Mouse (Mus musculus) brain, adult 2 months (tissue): ENCODE data around the gene Dcdc2b.

Experiments
- DNase-seq: peaks from one replicate; pipeline ENCODE4 v3.0.0; 2011; ENCODE audit warnings: low read depth, low spot score

The Dcdc2b gene

DNA sequence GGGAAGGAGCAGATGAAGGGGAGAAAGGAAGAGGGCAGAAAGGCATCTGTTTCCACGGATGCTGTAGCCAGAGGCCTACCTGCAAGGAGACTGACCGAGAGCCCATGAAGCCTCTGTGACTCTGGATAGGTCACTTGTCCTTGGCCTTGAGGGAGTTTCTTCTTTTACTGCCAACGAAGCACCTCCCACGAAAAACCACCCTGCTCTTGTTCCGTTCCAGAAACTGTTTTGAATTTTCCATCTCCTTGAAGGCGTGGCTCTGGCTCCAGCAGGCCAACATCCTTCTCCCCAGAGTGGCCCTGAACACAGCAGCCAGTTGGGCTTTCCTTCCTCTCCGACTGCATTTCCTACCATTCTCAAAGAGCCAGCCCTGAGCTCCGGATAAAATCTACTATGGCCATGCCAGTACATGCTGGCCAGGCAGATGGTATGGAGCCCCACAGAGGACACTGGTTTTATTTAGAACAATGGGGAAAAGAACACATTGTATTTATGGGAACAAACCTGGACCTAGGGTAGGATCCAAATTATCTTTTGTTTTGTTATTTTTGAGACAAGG lies 7.3 kb upstream of the Dcdc2b start:
- peak; percentile 93 for DNase-seq

DNA sequence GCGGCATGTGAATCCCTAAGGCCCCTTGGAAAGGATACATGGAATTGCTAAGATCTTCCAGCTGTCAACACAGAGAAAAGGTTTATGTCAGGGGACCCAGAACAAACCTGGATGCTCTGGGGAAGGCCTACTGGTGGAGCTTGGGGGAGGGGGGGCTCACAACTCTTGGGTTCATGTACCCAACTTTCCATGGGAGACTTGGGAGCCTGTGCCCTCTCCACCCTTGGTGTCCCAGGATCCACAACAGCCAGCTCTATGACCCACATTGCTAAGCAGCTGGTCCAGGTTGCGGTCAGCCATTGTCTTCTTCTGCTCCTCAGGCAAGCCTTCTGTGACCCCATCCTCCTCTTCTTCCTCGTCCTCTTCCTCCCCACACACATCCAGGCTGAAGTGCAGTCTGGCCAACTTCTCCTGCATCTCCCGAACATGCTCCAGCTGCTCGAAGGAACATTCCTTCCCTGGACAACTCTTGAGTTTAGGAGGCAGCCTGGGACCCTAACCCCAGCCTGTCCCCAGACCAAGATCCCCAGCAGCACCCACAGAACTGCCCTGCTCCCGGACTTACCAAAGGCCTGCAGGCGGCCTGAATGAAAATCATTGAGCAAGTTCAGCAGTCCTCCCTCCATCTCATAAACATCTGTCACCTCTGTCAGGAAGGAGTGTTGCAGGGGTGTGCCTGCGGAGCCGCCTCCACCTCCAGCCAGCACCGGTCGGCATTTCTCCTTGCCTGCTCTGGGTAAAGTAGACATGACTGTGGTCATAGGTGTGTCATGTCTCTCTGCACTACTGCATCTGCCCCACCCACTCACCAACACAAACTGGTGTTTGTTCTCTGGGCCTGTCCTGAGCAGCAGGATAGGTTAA lies 6.6 kb upstream of the Dcdc2b start:
- no peak for DNase-seq

DNA sequence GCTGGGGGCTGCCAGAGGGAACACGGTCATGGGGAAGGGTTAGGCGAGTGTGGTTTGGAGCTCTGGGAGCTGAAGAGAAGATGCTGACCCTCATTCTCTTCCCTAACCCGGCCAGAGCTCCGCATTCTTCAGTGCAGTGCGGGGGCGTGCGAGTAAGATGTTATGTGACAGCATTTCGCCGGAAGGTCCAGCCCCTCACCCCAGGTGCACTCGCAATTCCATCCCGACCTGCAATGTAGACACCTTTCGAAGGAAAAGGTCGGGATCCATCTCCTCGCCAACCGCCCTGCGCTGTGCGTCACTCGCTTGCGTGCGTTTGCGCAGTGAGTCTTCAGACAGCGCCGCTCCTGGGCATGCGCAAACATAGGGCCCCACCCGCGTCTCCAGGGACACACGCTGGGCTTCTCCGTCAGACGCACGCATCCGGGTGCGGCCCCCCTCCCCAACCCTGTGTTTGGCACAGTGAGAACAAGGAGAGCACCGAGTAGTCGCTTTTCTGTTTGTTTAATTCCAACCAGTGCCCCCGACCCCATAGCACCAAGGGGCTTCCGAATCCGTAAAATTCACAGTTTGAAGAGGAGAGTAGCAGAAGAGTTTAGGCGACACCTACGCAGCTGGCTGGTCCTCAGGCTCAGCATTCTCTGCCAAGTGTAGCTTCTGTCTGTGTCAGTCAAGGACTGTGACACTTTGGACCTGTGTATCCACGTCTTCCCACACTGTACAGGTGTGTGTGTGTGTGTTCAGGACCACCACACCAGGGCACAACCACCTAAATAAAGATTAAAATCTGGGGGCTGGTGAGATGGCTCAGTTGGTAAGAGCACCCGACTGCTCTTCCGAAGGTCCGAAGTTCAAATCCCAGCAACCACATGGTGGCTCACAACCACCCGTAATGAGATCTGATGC lies 5.0 kb upstream of the Dcdc2b start, which contains the start of gene Iqcc:
Gene Iqcc (minus strand): TSS at position 314 of the 906 bp plus-strand sequence.
- DNase-seq: peak; percentile 98

DNA sequence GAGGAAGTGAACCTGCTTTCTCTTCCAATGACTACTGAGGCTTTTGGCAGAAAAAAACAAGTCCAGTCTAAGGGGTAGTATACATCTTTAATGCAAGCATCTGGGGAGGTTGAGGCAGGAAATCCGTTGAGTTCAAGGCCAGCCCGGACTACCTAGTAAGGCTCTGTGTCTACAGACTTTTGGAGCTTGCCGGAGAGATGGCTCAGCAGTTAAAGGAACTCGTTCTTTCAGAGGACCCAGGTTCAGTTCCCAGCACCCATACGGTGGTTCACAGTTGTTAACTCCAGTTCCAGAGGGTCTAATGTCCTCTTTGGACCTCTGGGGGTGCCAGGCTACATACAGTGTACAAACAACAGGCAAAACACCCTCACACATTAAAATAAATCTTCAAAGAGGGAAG lies 4.0 kb upstream of the Dcdc2b start:
- no peak for DNase-seq

DNA sequence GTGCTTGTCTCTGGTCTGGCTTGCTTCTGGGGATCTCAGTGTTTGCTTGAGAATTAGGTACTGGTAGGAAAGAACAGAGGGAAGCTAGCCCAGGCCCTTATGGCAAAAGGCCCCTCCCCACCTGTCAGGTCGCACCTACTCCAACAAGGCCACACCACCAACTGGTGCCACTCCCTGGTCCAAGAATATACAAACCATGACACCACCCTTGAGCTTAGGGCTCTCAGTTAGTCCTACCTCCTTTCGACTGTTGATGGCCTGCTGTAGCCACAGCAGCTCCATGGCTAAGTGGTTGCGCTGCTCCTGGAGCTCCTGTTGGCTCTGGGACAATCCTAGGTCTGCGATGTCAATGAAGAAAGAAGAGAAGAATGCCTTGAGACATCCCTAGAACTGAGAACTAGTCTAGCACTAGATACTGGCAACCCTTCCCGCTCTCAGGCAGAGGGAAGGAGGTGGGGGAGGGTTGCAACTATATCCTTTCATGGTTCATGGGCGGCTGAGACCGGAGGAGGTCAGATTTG lies 3.1 kb upstream of the Dcdc2b start:
- DNase-seq: no peak

DNA sequence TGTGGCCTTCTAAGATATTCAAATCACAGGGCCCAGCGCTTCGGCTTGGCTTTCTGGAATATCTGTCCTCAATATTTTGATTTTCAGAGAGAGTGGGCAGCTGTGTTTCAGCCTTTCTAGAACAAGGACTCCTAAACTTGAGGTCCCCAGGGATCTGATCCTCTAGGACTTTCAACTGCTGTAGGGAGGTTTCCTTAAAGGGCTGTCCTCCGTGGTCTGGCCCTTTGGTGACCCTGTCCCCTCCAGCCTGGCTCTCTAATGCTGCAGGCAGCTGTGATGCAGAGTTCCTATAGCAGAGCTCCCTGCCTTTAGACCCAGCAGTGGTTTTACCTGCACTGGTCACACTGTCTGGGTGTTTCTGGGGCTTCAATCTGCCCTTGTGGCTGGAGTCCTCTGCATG lies 2.6 kb upstream of the Dcdc2b start:
- DNase-seq: no peak

DNA sequence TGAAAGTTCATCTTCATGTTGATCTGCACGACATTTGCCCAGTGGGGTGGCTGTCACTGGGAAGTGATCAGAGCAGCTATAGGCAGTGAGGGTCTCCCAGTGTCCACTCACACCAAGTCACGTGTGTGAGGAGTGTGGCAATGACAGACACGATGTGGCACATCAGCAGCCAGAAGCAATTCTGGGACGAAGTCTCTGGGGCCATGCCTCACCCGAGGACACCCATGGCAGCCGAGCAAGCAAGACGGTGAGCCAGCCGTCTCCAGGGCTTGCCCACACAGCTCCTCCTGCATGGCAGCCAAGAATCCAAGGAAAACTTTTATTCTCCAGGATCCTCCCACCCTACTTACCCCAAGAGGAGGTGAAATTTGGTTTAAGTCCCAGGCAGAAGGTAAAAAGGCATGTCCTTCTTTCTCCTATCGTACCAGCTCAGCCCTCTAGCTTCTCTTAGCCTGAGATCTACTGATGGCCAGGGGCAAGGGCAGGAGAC lies 1.8 kb upstream of the Dcdc2b start:
- DNase-seq: peak; percentile 55

DNA sequence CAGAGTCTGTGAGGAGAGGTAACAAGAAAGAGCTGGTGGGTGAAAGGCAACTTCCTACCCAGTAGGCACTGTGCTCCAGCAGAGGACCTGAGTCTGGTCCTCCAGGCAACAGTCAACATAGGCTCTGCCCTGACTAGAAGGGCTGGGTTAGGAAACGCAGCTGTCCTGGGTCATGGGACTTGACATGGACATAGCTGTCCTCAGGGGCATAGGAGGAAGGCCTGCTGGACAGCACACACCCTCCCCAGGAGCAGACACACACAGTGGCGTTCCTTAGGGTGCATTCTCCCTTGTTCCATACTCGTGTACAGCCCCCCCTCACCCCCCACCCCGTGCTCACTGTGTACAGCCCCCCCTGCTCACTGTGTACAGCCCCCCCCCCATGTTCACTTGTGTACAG lies 3.6 kb downstream of the Dcdc2b start:
- DNase-seq: no peak

DNA sequence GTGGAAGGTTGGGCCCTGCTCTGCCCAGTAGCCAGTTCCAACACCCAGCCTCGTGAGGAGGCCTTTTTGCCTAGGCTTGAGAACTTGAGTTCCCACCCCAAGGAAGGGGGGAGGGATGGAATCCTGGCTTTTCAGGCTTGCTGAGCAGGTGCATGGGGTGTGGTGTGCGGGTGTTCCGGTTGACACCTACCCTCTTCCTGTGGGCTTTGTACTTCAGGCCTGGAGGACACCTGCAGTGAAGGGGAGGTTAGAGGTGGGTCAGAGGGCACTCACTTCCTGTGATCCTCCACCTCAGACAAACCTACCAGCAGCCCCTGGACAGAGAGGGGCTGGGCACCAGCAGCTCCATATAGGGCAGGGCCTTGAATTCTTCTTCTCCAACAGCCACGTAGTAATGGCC lies 4.0 kb downstream of the Dcdc2b start:
- no peak for DNase-seq

DNA sequence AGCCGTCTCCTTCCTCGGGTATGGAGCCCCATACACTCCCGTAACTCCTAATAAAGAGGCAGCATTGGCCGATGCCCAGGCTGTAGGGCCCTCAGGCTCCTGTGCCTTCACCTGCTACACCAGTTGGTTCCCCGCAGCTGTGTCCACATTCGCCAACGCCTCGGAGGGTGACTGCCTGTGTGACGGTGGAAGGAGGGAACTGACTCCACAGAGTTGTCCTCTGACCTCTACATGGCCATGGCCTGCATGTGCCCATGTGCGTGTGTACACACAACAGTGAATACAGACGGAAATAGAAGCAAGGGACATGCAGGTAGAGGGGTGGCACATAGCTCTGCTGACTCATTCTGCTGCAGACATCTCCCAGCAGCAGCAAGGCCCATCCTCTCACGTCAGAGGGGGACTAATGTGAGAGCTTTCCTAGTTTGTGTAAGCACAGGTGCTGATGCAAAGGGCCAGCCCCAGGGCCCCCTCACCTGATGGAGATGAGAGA lies 4.9 kb downstream of the Dcdc2b start:
- no peak for DNase-seq

DNA sequence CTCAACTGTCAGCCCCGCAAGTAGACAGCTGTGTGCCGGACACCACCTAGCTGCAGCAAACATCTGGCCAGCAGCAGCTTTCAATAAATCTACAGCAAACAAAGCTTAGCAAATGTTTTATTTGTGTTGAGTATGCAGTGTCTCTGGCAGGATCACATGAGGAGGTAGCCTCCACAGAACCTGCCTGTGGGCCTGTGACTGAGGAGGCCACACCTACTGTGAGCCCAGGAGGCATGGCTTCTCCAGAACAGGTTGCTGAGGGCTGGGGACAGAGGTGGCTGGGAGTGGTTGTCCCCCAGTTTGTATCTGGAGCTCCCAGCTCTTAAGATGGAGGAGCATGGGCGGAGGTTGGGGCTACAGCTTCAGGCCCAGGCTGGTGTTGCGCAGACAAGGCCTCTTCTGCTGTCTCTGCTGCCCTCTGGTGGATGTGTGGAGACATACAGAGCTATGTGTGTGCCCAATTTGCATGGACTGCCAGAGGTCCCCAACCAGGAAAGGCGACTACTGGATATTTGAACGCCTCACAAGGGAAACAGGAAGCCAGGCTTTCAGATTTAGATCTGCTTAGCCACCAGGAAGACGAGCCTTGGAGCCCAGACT lies 5.5 kb downstream of the Dcdc2b start:
- DNase-seq: peak; percentile 96

DNA sequence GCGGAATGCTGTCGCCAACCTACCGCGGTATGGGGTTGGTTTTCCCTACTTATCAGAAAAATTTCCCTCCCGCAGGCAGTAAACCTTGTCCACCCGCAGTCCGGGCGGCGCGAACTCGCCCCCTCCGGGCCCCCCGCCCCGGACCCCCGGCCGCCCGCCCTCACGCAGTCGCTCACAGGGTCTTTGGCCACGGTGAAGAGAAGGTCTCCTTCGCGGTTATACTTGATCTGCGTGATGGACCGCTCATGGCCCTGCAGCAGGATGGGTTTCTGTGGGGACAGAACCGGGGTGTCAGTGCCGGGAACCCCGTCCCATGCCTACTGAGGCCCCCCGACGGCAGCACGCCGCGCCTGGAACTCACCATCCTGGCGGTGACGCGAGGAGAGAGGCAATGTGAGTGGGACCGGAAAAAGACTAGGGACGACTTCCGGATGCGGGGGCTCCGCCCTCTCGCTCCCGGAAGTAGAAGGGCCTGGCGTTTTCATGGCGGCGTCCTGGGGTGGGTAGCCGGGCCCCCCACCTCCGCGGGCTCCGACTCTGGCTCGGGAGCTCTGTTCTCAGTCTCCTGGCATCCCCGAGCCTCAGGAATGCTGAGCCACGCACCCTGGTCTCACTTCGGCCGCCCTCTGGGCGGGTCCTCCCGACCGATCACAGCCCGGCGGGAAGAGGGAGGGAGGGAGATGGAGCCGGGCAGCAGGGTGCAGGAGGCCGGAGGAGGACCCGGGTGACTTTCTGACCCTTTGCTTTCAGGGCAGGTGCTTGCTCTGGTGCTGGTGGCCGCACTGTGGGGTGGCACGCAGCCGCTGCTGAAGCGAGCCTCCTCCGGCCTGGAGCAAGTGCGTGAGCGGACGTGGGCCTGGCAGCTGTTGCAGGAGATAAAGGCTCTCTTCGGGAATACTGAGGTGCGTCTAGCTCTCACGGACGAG lies 13.6 kb downstream of the Dcdc2b start, which contains the start of the genes Eif3i and Tmem234:
Gene Eif3i (minus strand): TSS at position 416 of the 926 bp plus-strand sequence.
Gene Tmem234 (plus strand): TSS at position 436 of the 926 bp plus-strand sequence.
- DNase-seq: peak; percentile 93

DNA sequence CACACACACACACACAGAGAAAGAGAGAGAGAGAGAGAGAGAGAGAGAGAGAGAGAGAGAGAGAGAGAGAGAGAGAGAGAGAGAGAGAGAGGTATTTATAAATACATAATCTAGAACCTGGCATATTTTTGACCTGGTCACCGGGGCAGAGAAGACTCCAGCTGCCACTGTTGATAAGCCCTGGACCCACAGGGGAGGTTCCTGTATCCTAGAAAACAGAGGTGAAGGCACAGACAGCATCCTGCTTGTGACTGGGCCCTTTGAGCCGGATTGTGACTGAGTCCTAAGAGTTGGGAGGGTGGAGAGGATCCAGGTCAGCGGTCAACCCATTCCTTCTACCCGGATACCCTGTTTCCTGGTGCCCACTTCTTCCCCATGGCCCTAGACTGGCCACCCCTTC lies 25.2 kb downstream of the Dcdc2b start:
- no peak for DNase-seq

DNA sequence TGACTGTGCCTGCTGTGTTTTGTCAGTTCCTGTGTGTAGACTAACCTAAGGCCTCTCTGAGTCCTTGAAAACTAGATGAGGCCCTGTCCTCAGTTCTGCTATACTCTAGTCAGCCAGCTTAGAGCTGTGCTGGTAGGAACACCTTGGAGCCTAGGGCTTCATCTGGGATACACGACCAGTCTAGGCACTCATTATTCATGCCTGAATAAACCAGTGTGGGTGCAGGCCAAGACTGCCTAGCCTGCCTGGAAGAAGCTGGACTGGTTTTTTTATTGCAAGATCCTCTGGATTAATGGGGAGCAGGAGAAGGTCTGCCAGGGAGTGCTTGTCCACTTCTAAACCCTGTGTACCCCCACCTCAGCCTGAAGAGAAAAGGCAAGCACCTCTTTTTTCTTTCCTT lies 27.1 kb downstream of the Dcdc2b start:
- DNase-seq: no peak

DNA sequence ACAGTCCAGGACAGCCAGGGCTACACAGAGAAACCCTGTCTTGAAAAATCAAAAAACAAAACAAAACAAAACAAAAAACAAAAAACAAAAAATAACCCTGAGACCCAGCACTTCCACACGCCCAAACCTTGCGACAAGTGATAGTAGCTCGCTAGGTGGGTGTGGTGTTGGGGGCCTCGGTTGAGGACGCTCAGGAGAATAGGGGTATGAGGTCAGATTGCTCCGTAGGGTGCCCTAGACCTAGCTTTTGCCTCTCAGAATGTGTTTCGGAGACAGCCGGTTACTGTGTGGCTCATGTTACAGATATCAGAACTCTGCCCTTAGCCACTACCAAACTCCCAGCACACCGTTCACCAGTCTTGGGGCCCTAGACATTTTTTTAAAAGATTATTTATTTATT lies 28.3 kb downstream of the Dcdc2b start:
- no peak for DNase-seq

DNA sequence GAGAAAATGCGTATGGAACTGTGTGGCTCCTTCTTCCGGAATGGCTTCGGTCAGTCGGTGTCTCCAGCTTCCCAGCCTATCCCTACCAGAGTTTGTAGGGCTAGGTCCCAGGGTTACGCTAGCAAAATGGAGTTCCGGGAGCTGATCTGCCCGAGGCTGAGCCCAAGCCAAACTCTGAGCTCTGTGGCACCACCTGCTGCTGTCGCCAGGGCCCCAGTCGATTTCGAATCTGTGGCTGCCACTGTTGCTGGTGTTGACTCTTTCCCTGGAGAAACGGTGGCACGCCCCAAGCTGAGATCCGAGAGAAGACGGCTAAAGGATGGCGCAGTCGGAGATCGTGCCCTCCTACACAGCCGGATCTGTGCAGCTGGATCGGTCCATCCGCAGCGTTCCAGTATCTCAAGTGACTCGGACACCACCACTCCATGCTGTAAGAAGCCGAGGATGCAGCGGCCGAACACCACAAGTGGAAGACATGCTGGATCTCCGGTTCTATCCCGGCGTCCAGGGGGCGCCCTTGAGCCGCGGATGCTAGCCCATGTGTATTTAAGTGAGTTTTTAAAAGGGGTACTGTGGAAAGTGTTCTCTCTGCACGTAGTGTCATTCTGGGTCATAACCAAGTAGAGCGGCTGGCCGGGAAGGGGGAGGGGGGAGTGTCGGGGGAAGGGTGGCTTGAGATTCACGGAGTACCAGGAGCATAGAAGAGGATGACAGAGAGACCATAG lies 29.0 kb downstream of the Dcdc2b start:
- peak; percentile 77 for DNase-seq

DNA sequence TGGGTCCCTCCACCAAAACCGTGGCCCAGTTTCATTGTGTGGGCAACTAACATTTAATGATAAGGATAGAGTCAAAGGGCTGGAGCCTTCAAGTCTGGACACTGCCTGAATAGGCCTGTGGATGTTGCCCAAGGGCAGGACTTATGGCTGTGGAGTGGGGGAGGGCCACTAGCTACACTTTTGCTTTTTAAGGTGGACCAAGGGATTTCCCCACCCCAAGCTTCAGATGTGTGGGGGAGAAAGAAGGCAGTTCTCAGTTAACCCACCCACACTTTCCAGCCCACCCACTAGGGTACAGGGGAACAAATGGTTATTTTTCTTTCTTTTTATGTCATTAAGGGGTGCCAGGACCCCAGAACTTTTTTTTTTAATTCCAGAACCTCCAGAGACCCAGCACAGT lies 29.7 kb downstream of the Dcdc2b start:
- no peak for DNase-seq

DNA sequence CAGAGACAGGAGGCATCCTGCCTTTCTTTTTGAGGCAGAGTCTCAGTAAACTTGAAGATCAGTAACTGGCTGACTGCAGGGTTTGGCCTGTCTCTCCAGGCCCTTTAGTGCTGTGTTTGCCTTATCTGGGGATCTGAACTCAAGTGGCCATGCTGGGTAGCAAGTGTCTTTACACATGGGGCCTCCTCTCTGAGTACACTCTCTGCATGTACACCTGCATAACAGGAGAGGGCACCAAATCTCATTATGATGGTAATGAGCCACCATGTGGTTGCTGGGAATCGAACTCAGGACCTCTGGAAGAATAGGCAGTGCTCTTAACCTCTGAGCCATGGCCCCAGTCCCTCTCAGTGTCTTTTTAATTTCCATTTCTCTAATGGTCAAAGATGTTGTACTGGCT lies 31.8 kb downstream of the Dcdc2b start:
- no peak for DNase-seq

DNA sequence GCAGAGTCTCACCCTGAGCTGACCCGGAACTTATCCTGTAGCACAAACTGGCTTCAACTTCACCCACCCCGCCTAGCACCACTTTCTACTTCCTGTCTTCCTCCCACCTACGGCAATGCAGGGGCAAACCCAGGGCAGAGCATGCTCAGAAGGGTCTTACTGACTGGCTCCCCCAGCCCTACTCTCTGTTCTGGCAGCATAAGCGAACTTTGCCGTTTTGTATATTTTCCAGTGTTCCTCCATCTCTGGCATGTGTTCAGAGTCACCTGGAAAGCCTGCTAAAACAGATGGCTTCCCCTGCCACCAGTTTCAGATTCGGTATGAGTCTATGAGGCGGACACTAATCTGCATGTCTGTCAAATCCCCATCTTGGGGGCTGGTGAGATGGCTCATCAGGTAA lies 33.7 kb downstream of the Dcdc2b start:
- peak; percentile 79 for DNase-seq
